Mouse (Mus musculus): ENCODE data around the gene Rnf150.

DNA sequence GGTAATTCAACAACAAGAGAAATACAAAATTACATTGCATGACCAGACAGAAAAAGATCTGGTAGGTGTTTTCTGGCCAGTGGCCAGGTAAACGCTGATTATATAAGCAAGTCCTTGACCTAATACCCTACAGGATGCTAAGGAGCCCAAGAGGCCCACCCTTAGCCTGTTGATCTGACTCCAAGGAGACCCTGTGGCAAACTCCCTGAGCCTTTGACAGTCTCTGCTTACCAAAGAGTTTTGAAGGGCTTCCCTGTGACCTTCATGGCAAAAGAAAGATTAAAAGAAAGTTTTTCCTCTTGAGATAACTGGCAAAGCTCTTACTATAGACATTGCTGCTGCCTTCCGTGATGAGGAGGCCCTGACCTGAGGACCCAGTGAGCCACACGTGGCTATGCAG lies 222.4 kb downstream of the Rnf150 start:
- TF ChIP-seq CTCF (IDR thresholded peaks at IDR 0.05; ENCODE audit: borderline replicate concordance, insufficient read depth, low read depth, low read length) (no peak), POLR2A (IDR thresholded peaks at IDR 0.05; ENCODE audit: borderline replicate concordance, insufficient read depth, low read length) (no peak)
